Mouse (Mus musculus) liver, embryonic 13.5 days (tissue): ENCODE data around the gene Krtap4-2. TPM values are rescaled to one million over a fixed set of nuclear protein-coding genes. Genes with fewer than 3 reads are reported as not detected.
"Not testable (repeated sequence)": the region's sequence is repeated elsewhere in the genome, so short reads cannot be mapped to it uniquely, and the experiment has no call there.

Source experiments
- ATAC-seq: fragments of 200-750 bp; cut with Nextera tagmentation; 2 replicates; pipeline ENCODE4 v1.8.0; 2017; ENCODE audit warnings: low read depth, mild to moderate bottlenecking, moderate number of reproducible peaks, moderate library complexity
- DNase-seq: peaks from one replicate; pipeline ENCODE4 v3.0.0; 2022
- H3K27ac ChIP-seq: fragments of 300-500 bp; sonication (generic); 2 replicates; pipeline ENCODE4 v1.5.1; 2015; ENCODE audit warnings: moderate library complexity, mild to moderate bottlenecking, inconsistent platforms
- H3K27me3 ChIP-seq: fragments of 300-500 bp; sonication (generic); 2 replicates; pipeline ENCODE4 v1.6.1; 2015; ENCODE audit warnings: mild to moderate bottlenecking, inconsistent platforms
- H3K36me3 ChIP-seq: fragments of 300-500 bp; sonication (generic); 2 replicates; pipeline ENCODE4 v1.6.1; 2015; ENCODE audit warnings: mild to moderate bottlenecking, inconsistent platforms
- H3K4me1 ChIP-seq: fragments of 300-500 bp; sonication (generic); replicated peaks from 2 replicates; pipeline ENCODE4 v1.6.1; 2015; ENCODE audit warnings: inconsistent platforms
- H3K4me2 ChIP-seq: fragments of 300-500 bp; sonication (generic); 2 replicates; pipeline ENCODE4 v1.6.1; 2015; ENCODE audit warnings: inconsistent platforms, mild to moderate bottlenecking, moderate library complexity
- H3K4me3 ChIP-seq: fragments of 300-500 bp; sonication (generic); replicated peaks from 2 replicates; pipeline ENCODE4 v1.5.1; 2015; ENCODE audit warnings: mild to moderate bottlenecking, inconsistent platforms
- H3K9ac ChIP-seq: fragments of 300-500 bp; sonication (generic); 2 replicates; pipeline ENCODE4 v1.6.1; 2015; ENCODE audit warnings: mild to moderate bottlenecking, inconsistent platforms
- H3K9me3 ChIP-seq: fragments of 300-500 bp; sonication (generic); replicated peaks from 2 replicates; pipeline ENCODE4 v1.6.1; 2016; ENCODE audit warnings: inconsistent platforms
- WGBS: fragments of 180-500 bp; shearing (Covaris S2); methylation state at CpG from one replicate; pipeline ENCODE4 v1.1.7; 2015; ENCODE audit not compliant: insufficient replicate concordance; 5-methylcytosine and 5-hydroxymethylcytosine counted together
- polyA plus RNA-seq: library from polyadenylated mRNA; unstranded; fragments of >200 nt; fragmentation: Nextera tagmentation; extraction: Ambion mirVana; gene quantifications from 2 replicates; pipeline ENCODE4 v1.2.1, GENCODE M21; 2015

Krtap4-2 gene
- not detected in 2 replicates for polyA plus RNA-seq

DNA sequence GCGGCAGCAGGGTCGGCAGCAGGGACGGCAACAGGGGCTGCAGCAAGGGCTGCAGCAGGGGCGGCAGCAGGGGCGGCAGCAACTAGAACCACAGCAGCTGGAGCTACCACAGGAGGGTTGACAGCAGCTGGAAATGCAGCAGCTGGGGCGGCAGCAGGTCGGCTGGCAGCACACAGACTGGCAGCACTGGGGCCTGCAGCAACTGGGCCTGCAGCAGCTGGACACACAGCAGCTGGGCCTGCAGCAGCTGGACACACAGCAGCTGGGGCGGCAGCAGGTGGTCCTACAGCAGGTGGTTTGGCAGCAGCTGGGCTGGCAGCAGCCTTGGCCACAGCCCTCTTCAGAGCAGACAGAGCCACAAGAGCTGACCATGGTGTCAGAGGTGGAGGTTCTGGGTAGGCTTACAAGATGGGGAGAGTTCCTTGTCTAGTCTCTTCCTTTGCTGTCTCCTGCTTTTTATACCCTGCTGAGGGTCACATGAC lies at the start of gene Krtap4-2:
TSS of gene Krtap4-2 (minus strand) at position 432 of the 482 bp plus-strand sequence.
- Histone ChIP-seq H3K4me3 (no peak within 1 kb of the TSS), H3K27ac (no peak within 1 kb of the TSS), H3K27me3 (no peaks in the 10 kb centered on the region), H3K36me3 (no peaks in the 10 kb centered on the region), H3K9ac (no peak within 1 kb of the TSS), H3K4me1 (no peaks in the 10 kb centered on the region), H3K4me2 (no peak within 1 kb of the TSS), H3K9me3 (no peaks in the 10 kb centered on the region)
- no peak for ATAC-seq
- 24% methylated on average over 8 of the region's 8 CpGs for WGBS
- no peak for DNase-seq

DNA sequence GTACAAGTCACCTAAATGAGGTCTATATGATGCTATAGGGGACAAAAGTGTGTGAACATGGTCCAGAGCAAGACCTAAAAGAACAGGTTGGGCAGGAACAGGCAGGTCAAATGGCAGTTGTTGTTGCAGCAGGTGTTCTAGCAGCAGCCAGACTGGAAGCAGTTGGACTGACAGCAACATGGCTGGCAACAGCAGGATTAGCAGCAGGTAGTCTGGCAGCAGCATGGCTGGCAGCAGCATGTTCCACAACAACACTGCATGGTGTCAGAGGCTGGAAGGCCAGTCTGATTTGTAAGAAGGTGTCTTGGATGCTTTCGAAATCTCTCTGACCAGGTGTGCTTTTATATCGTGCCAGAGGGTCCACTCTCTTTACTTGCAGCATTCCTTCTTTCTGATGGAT lies 48.6 kb upstream of the Krtap4-2 start:
- 57% methylated on average over 2 of the region's 2 CpGs for WGBS
- no peaks in the 10 kb centered on the region for H3K4me1 ChIP-seq
- no peaks in the 10 kb centered on the region for H3K36me3 ChIP-seq
- H3K4me2 ChIP-seq, result no peak overlapping the region
- no peak overlapping the region for H3K4me3 ChIP-seq
- no peaks in the 10 kb centered on the region for H3K27me3 ChIP-seq
- H3K27ac ChIP-seq, result no peak overlapping the region
- no peaks in the 10 kb centered on the region for H3K9me3 ChIP-seq
- DNase-seq (no peak), ATAC-seq (no peak)
- H3K9ac ChIP-seq, result no peak overlapping the region

GRCm38 (mm10) chr11:99665860-99666259 lies 31.0 kb upstream of the Krtap4-2 start, which contains the start of gene Krtap4-6:
Gene Krtap4-6, minus strand, starts transcription at chr11:99665960.
- no peak for ATAC-seq
- no peaks in the 10 kb centered on the region for H3K9me3 ChIP-seq
- H3K4me1 ChIP-seq, result no peaks in the 10 kb centered on the region
- no peaks in the 10 kb centered on the region for H3K36me3 ChIP-seq
- H3K27ac ChIP-seq, result no peak within 1 kb of the TSS
- no peak within 1 kb of the TSS for H3K4me2 ChIP-seq
- no peak within 1 kb of the TSS for H3K4me3 ChIP-seq
- no peak for DNase-seq
- no peak within 1 kb of the TSS for H3K9ac ChIP-seq
- no peaks in the 10 kb centered on the region for H3K27me3 ChIP-seq

- no peak overlapping the region for H3K9ac ChIP-seq
- H3K27ac ChIP-seq, result no peak overlapping the region
- H3K4me2 ChIP-seq, result no peak overlapping the region
- H3K36me3 ChIP-seq, result no peaks in the 10 kb centered on the region
- H3K27me3 ChIP-seq, result no peaks in the 10 kb centered on the region
- no peaks in the 10 kb centered on the region for H3K9me3 ChIP-seq
- 63% methylated on average over 10 of the region's 10 CpGs for WGBS
- H3K4me3 ChIP-seq, result no peak overlapping the region
- ATAC-seq, result no peak
- no peaks in the 10 kb centered on the region for H3K4me1 ChIP-seq
- DNase-seq, result no peak
Observed at GRCm38 (mm10) chr11:99662802-99663201, 27.9 kb upstream of the Krtap4-2 start.

DNA sequence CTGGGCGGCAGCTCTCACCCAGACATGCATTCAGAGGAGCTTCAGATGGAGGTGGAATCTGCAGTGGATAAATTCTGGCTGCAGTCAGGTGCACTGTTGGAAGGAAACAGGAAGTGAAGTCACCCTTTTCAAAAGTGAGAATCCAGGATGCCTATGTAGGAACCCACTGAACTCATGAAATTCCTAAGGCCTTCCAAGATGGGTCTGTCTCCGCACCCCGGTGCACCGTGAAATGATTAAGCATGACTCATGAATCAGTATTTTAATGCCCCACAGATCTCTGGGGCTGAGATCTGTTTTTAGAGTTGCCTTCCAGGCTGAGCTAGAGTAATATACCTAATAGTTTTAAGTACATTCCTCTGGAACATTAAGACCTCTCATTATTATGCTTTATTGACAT lies 24.4 kb upstream of the Krtap4-2 start:
- Histone ChIP-seq H3K4me2 (no peak overlapping the region), H3K27ac (no peak overlapping the region), H3K9ac (no peak overlapping the region), H3K27me3 (no peaks in the 10 kb centered on the region), H3K9me3 (no peaks in the 10 kb centered on the region), H3K36me3 (no peaks in the 10 kb centered on the region), H3K4me3 (no peak overlapping the region), H3K4me1 (no peaks in the 10 kb centered on the region)
- ATAC-seq, result no peak
- WGBS, result 76% methylated on average over 4 of the region's 4 CpGs
- no peak for DNase-seq

DNA sequence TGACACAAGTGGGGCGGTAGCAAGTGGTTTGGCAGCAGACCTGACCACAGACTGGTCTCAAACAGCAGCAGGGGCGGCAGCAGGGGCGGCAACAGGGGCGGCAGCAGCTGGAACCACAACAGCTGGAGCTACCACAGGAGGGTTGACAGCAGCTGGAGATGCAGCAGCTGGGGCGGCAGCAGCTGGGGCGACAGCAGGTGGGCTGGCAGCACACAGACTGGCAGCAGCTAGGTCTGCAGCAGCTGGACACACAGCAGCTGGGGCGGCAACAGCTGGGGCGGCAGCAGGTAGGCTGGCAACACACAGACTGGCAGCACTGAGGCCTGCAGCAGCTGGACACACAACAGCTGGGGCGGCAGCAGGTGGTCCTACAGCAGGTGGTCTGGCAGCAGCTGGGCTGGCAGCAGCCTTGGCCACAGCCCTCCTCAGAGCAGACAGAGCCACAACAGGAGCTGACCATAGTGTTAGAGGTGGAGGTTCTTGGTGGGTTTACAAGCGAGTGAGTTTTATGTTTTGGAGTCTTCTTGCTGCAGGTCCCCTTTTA lies 23.7 kb upstream of the Krtap4-2 start, which contains the start of gene Gm11563:
TSS of gene Gm11563 (minus strand) at position 494 of the 544 bp plus-strand sequence.
- not testable (repeated sequence) for H3K4me1 ChIP-seq, H3K9me3 ChIP-seq, H3K27me3 ChIP-seq, H3K27ac ChIP-seq, H3K4me2 ChIP-seq, DNase-seq, H3K36me3 ChIP-seq, H3K4me3 ChIP-seq, H3K9ac ChIP-seq, ATAC-seq
- WGBS, result 48% methylated on average over 10 of the region's 10 CpGs

DNA sequence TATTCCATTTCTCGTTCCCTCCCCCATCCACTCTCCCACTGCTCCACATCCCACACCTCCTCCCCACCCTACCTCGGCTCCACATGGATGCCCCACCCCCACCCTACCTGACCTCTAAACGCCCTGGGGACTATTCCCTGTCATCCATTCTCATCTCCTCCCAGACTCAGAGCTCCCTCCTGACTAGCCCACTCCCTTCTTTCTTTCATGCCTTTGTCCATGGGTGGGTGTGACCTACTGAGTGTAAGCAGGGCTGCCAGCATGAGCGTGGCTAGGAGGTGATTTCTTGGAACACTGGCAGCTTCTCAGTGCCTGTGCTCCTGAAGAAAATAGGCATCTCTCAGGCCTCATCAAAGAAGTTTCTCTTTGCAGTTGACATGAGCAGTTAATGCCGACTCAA lies 22.2 kb upstream of the Krtap4-2 start:
- no peak for ATAC-seq
- Histone ChIP-seq H3K9me3 (no peaks in the 10 kb centered on the region), H3K4me1 (no peaks in the 10 kb centered on the region), H3K27ac (no peak overlapping the region), H3K36me3 (no peaks in the 10 kb centered on the region), H3K9ac (no peak overlapping the region), H3K4me2 (no peak overlapping the region), H3K4me3 (no peak overlapping the region), H3K27me3 (no peaks in the 10 kb centered on the region)
- WGBS, result 46% methylated on average over 5 of the region's 5 CpGs
- no peak for DNase-seq

GRCm38 (mm10) chr11:99650136-99650535 lies 15.3 kb upstream of the Krtap4-2 start, which contains the start of gene Gm11555:
Gene Gm11555, minus strand, starts transcription at chr11:99650236.
- DNase-seq, result no peak

GRCm38 (mm10) chr11:99646444-99646843 lies 11.6 kb upstream of the Krtap4-2 start:
- WGBS, result 79% methylated on average over 15 of the region's 15 CpGs
- Histone ChIP-seq H3K36me3 (no peaks in the 10 kb centered on the region), H3K4me3 (no peak overlapping the region), H3K27me3 (no peaks in the 10 kb centered on the region), H3K4me2 (no peak overlapping the region), H3K4me1 (no peaks in the 10 kb centered on the region), H3K9me3 (no peaks in the 10 kb centered on the region), H3K27ac (no peak overlapping the region), H3K9ac (no peak overlapping the region)
- ATAC-seq (no peak), DNase-seq (no peak)

More at GRCm38 (mm10) chr11:99650136-99650535, 15.3 kb upstream of the Krtap4-2 start, which contains the start of gene Gm11555:
- Histone ChIP-seq H3K9me3 (no peaks in the 10 kb centered on the region), H3K36me3 (no peaks in the 10 kb centered on the region), H3K4me1 (no peaks in the 10 kb centered on the region), H3K9ac (no peak within 1 kb of the TSS), H3K4me2 (no peak within 1 kb of the TSS), H3K27me3 (no peaks in the 10 kb centered on the region), H3K27ac (no peak within 1 kb of the TSS), H3K4me3 (no peak within 1 kb of the TSS)
- no peak for ATAC-seq
- 48% methylated on average over 2 of the region's 2 CpGs for WGBS

GRCm38 (mm10) chr11:99644351-99644750 lies 9.5 kb upstream of the Krtap4-2 start:
- Histone ChIP-seq H3K4me1 (no peaks in the 10 kb centered on the region), H3K27me3 (no peaks in the 10 kb centered on the region), H3K36me3 (no peaks in the 10 kb centered on the region), H3K27ac (no peak overlapping the region), H3K9ac (no peak overlapping the region), H3K9me3 (no peaks in the 10 kb centered on the region), H3K4me3 (no peak overlapping the region), H3K4me2 (no peak overlapping the region)
- WGBS, result 49% methylated on average over 3 of the region's 3 CpGs
- ATAC-seq, result no peak
- no peak for DNase-seq

DNA sequence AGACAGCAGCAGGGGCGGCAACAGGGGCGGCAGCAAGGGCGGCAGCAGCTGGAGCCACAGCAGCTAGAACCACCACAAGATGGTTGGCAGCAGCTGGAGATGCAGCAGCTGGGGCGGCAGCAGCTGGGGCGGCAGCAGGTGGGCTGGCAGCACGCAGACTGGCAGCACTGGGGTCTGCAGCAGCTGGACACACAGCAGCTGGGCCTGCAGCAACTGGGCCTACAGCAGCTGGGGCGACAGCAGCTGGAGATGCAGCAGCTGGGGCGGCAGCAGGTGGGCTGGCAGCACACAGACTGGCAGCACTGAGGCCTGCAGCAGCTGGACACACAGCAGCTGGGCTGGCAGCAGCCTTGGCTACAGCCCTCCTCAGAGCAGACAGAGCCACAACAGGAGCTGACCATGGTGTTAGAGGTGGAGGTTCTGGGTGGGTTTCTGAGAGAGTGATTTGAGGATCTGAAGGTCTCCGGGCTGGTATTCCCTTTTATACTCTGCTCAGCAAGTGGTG lies 8.8 kb upstream of the Krtap4-2 start, which contains the start of gene Krtap4-7:
TSS of gene Krtap4-7 (minus strand) at position 455 of the 505 bp plus-strand sequence.
- 61% methylated on average over 9 of the region's 9 CpGs for WGBS

GRCm38 (mm10) chr11:99640926-99641325 lies 6.0 kb upstream of the Krtap4-2 start:
- WGBS, result 0% methylated on average over 1 of the region's 1 CpGs
- H3K27ac ChIP-seq, result no peak overlapping the region

More for the DNA sequence above, 8.8 kb upstream of the Krtap4-2 start, which contains the start of gene Krtap4-7:
- not testable (repeated sequence) for ATAC-seq, H3K36me3 ChIP-seq, H3K4me3 ChIP-seq, H3K27ac ChIP-seq, DNase-seq, H3K27me3 ChIP-seq, H3K4me1 ChIP-seq, H3K4me2 ChIP-seq, H3K9me3 ChIP-seq, H3K9ac ChIP-seq

More at GRCm38 (mm10) chr11:99640926-99641325, 6.0 kb upstream of the Krtap4-2 start:
- no peaks in the 10 kb centered on the region for H3K27me3 ChIP-seq
- no peaks in the 10 kb centered on the region for H3K9me3 ChIP-seq
- DNase-seq (no peak), ATAC-seq (no peak)
- no peak overlapping the region for H3K4me3 ChIP-seq
- no peak overlapping the region for H3K9ac ChIP-seq
- no peaks in the 10 kb centered on the region for H3K4me1 ChIP-seq
- no peak overlapping the region for H3K4me2 ChIP-seq
- no peaks in the 10 kb centered on the region for H3K36me3 ChIP-seq
